Mouse (Mus musculus) heart, embryonic 14.5 days (tissue): ENCODE measurements around the gene Fbxl19. TPM values are rescaled to one million over a fixed set of nuclear protein-coding genes. Genes with fewer than 3 reads are reported as not detected.
A peak's percentile ranks its signal among the peaks of the same experiment; 100 is the strongest.

Experiments
- ATAC-seq: fragments of 200-750 bp; cut with Nextera tagmentation; 2 replicates; pipeline ENCODE4 v1.8.0; 2017; ENCODE audit warnings: low read depth, moderate TSS enrichment; ENCODE audit not compliant: insufficient number of reproducible peaks, insufficient read depth, low FRiP score
- H3K27ac ChIP-seq, 2 experiments: fragments of 200-500 bp in 1 of 2; fragments of 300-500 bp in 1 of 2; sonication (generic) in 1 of 2; replicated peaks in 1 of 2; 2 replicates each; pipeline ENCODE4 v1.5.1; 2012 to 2014; ENCODE audit warnings: low read depth in 2 of 2, low read length in 2 of 2, control low read depth in 1 of 2, mild to moderate bottlenecking in 1 of 2, mixed read lengths in 1 of 2; ENCODE audit not compliant: control insufficient read depth in 1 of 2, insufficient read depth in 1 of 2
- H3K27me3 ChIP-seq: fragments of 300-500 bp; sonication (generic); 2 replicates; pipeline ENCODE4 v1.6.1; 2014; ENCODE audit warnings: mild to moderate bottlenecking, low read length, control low read depth; ENCODE audit not compliant: control insufficient read depth, insufficient read depth
- H3K36me3 ChIP-seq: fragments of 300-500 bp; sonication (generic); 2 replicates; pipeline ENCODE4 v1.6.1; 2014; ENCODE audit warnings: mild to moderate bottlenecking, control low read depth, low read length, mixed read lengths; ENCODE audit not compliant: control insufficient read depth, insufficient read depth
- H3K4me1 ChIP-seq, 2 experiments: fragments of 200-500 bp in 1 of 2; fragments of 300-500 bp in 1 of 2; sonication (generic) in 1 of 2; 2 replicates each; pipeline ENCODE4 v1.6.1; 2012 to 2014; ENCODE audit warnings: low read length in 2 of 2, control low read depth in 1 of 2, mixed read lengths in 1 of 2; ENCODE audit not compliant: control insufficient read depth in 2 of 2, insufficient read depth in 2 of 2
- H3K4me2 ChIP-seq: fragments of 300-500 bp; sonication (generic); 2 replicates; pipeline ENCODE4 v1.6.1; 2014; ENCODE audit warnings: mild to moderate bottlenecking, low read length
- H3K4me3 ChIP-seq, 2 experiments: fragments of 200-500 bp in 1 of 2; fragments of 300-500 bp in 1 of 2; sonication (generic) in 1 of 2; 2 replicates each; pipeline ENCODE4 v1.5.1; 2012 to 2014; ENCODE audit warnings: low read length in 2 of 2, mild to moderate bottlenecking in 2 of 2, control low read depth in 1 of 2, low read depth in 1 of 2, moderate library complexity in 1 of 2; ENCODE audit not compliant: control insufficient read depth in 1 of 2, insufficient read depth in 1 of 2
- H3K9ac ChIP-seq: fragments of 300-500 bp; sonication (generic); 2 replicates; pipeline ENCODE4 v1.6.1; 2014; ENCODE audit warnings: mild to moderate bottlenecking, low read length
- H3K9me3 ChIP-seq: fragments of 300-500 bp; sonication (generic); 2 replicates; pipeline ENCODE4 v1.6.1; 2016; ENCODE audit warnings: low read length, control low read depth; ENCODE audit not compliant: control insufficient read depth
- WGBS: fragments of 180-500 bp; shearing (Covaris S2); extraction: QIAGEN DNeasy Blood & Tissue Kit; methylation state at CpG from one replicate; pipeline ENCODE4 v1.1.7; 2014; 5-methylcytosine and 5-hydroxymethylcytosine counted together
- polyA plus RNA-seq: library from polyadenylated mRNA; unstranded; fragments of >200 nt; fragmentation: Nextera tagmentation; extraction: Ambion mirVana; gene quantifications from 2 replicates; pipeline ENCODE4 v1.2.1, GENCODE M21; 2014

The Fbxl19 gene
- 0.93 and 1.5 TPM in 2 replicates for polyA plus RNA-seq

- Histone ChIP-seq H3K4me3 (peak within 1 kb of the TSS; percentile 73 to 78), H3K4me2 (peak within 1 kb of the TSS; percentile 96), H3K27me3 (no peaks in the 10 kb centered on the region), H3K4me1 (peaks cover 6 to 13% of the 10 kb centered on the region in 2 experiments), H3K36me3 (peaks cover 14% of the 10 kb centered on the region), H3K9me3 (no peaks in the 10 kb centered on the region), H3K27ac (peak within 1 kb of the TSS; percentile 83 to 90), H3K9ac (peak within 1 kb of the TSS; percentile 85)
- no peak for ATAC-seq
- under 1% methylated on average over 26 of the region's 26 CpGs for WGBS
Observed at GRCm38 (mm10) chr7:127744366-127745045, at the start of gene Fbxl19. TSS of gene Fbxl19 (plus strand) at chr7:127744543.

GRCm38 (mm10) chr7:127698986-127699385, 45.4 kb upstream of the Fbxl19 start:
- Histone ChIP-seq H3K4me3 (no peak overlapping the region), H3K9me3 (no peaks in the 10 kb centered on the region), H3K27ac (no peak overlapping the region), H3K36me3 (peaks cover 46% of the 10 kb centered on the region), H3K4me1 (no peaks in the 10 kb centered on the region), H3K4me2 (no peak overlapping the region), H3K27me3 (no peaks in the 10 kb centered on the region), H3K9ac (no peak overlapping the region)
- no peak for ATAC-seq
- 61% methylated on average over 6 of the region's 6 CpGs for WGBS

- Histone ChIP-seq H3K9ac (no peak overlapping the region), H3K4me2 (no peak overlapping the region), H3K9me3 (no peaks in the 10 kb centered on the region), H3K36me3 (peaks cover 55% of the 10 kb centered on the region), H3K27me3 (no peaks in the 10 kb centered on the region), H3K27ac (no peak overlapping the region), H3K4me3 (no peak overlapping the region), H3K4me1 (no peaks in the 10 kb centered on the region)
- 71% methylated on average over 3 of the region's 3 CpGs for WGBS
- no peak for ATAC-seq
Observed at GRCm38 (mm10) chr7:127700712-127701331, 43.5 kb upstream of the Fbxl19 start.

GRCm38 (mm10) chr7:127703561-127704178, 40.7 kb upstream of the Fbxl19 start:
- Histone ChIP-seq H3K36me3 (peaks cover 70% of the 10 kb centered on the region), H3K4me1 (peaks cover 10 to 12% of the 10 kb centered on the region in 2 experiments; a peak in 3 of 4 replicates), H3K4me3 (no peak overlapping the region), H3K4me2 (no peak overlapping the region), H3K9me3 (no peaks in the 10 kb centered on the region), H3K9ac (no peak overlapping the region), H3K27ac (no peak overlapping the region), H3K27me3 (no peaks in the 10 kb centered on the region)
- 88% methylated on average over 8 of the region's 8 CpGs for WGBS
- ATAC-seq: no peak

- WGBS: 81% methylated on average over 6 of the region's 6 CpGs
- no peak overlapping the region for H3K4me2 ChIP-seq
Observed at GRCm38 (mm10) chr7:127704598-127704997, 39.7 kb upstream of the Fbxl19 start.

GRCm38 (mm10) chr7:127705706-127706105, 38.6 kb upstream of the Fbxl19 start:
- H3K36me3 ChIP-seq: peaks cover 52% of the 10 kb centered on the region
- 71% methylated on average over 4 of the region's 4 CpGs for WGBS
- no peaks in the 10 kb centered on the region for H3K27me3 ChIP-seq
- peaks cover 12 to 15% of the 10 kb centered on the region in 2 experiments; a peak in 3 of 4 replicates for H3K4me1 ChIP-seq
- no peak overlapping the region for H3K9ac ChIP-seq
- no peaks in the 10 kb centered on the region for H3K9me3 ChIP-seq
- no peak overlapping the region for H3K4me3 ChIP-seq
- ATAC-seq: no peak
- H3K27ac ChIP-seq: no peak overlapping the region
- no peak overlapping the region for H3K4me2 ChIP-seq

More at GRCm38 (mm10) chr7:127704598-127704997, 39.7 kb upstream of the Fbxl19 start:
- no peak for ATAC-seq
- peaks cover 12 to 15% of the 10 kb centered on the region in 2 experiments; a peak in 3 of 4 replicates for H3K4me1 ChIP-seq
- no peak overlapping the region for H3K27ac ChIP-seq
- H3K9me3 ChIP-seq: no peaks in the 10 kb centered on the region
- H3K27me3 ChIP-seq: no peaks in the 10 kb centered on the region
- H3K9ac ChIP-seq: no peak overlapping the region
- no peak overlapping the region for H3K4me3 ChIP-seq
- H3K36me3 ChIP-seq: peaks cover 62% of the 10 kb centered on the region

GRCm38 (mm10) chr7:127707045-127707956, 37.0 kb upstream of the Fbxl19 start:
- peak overlapping the region; percentile 55 to 74 for H3K4me3 ChIP-seq
- H3K36me3 ChIP-seq: peaks cover 42% of the 10 kb centered on the region
- 30% methylated on average over 22 of the region's 22 CpGs for WGBS
- no peak for ATAC-seq
- H3K27me3 ChIP-seq: no peaks in the 10 kb centered on the region
- H3K27ac ChIP-seq: peak overlapping the region; percentile 74 to 96
- H3K4me1 ChIP-seq: peaks cover 14 to 19% of the 10 kb centered on the region in 2 experiments; a peak in 3 of 4 replicates
- peak overlapping the region; percentile 80 for H3K4me2 ChIP-seq
- no peaks in the 10 kb centered on the region for H3K9me3 ChIP-seq
- peak overlapping the region; percentile 91 for H3K9ac ChIP-seq
